Mouse (Mus musculus): ENCODE measurements around the gene Ap3b1. TPM values are rescaled to one million over a fixed set of nuclear protein-coding genes. Genes with fewer than 3 reads are reported as not detected.

Gene Ap3b1
- total and polyA plus RNA-seq, 3 experiments: 46.0 to 113 (median 60.7) TPM

- Histone ChIP-seq H3K4me2 (ENCODE audit: insufficient read depth, low read depth, poor library complexity, severe bottlenecking) (no peak overlapping the region), H3K79me2 (replicated peaks; ENCODE audit: control insufficient read depth, extremely low read depth, insufficient read depth, poor library complexity, severe bottlenecking) (no peaks in the 10 kb centered on the region), H3K4me1 (ENCODE audit: control insufficient read depth in 1 of 2, insufficient read depth in 2 of 2) (peaks cover 3 to 13% of the 10 kb centered on the region in 2 experiments; a peak in 3 of 4 replicates), H3K27ac (ENCODE audit: insufficient read depth, low read depth) (no peak overlapping the region), H3K4me3 (replicated peaks in 1 of 3; ENCODE audit: low read depth in 2 of 3, low read length in 2 of 3, poor library complexity in 1 of 3) (no peak overlapping the region), H3K27me3 (replicated peaks) (no peaks in the 10 kb centered on the region), H3K36me3 (replicated peaks in 1 of 2; ENCODE audit: control insufficient read depth in 1 of 2, insufficient read depth in 1 of 2, low read length in 1 of 2) (peaks cover 29 to 71% of the 10 kb centered on the region in 2 experiments), H3K9ac (ENCODE audit: insufficient read depth, low read depth) (no peak overlapping the region), H3K9me3 (replicated peaks; ENCODE audit: low read length) (no peaks in the 10 kb centered on the region)
- DNase-seq (ENCODE audit: extremely low read depth): no peak
- dilution Hi-C loops (cut with MboI; ENCODE audit: extremely low pct_ligation_motif_present, extremely low pct_unique_long_range_greater_than_20kb, low sequenced_read_pairs) (no loop called here), in situ Hi-C loops (cut with MboI; ENCODE audit: low pct_ligation_motif_present, low pct_unique_long_range_greater_than_20kb, low sequenced_read_pairs) (no loop called here)
- no peak for TF ChIP-seq MAZ (IDR thresholded peaks at IDR 0.05; ENCODE audit: low read depth, low read length)
- no peak for TF ChIP-seq CHD1 (IDR thresholded peaks at IDR 0.05; ENCODE audit: low read depth, low read length)
- TF ChIP-seq ETS1 (conservative IDR thresholded peaks at IDR 0.05; ENCODE audit: low read depth, low read length): no peak
- no peak for TF ChIP-seq ZMIZ1 (IDR thresholded peaks at IDR 0.05; ENCODE audit: low read depth, low read length)
- no peak for TF ChIP-seq BHLHE40 (IDR thresholded peaks at IDR 0.05; ENCODE audit: low read depth, low read length)
- no peak for TF ChIP-seq UBTF (IDR thresholded peaks at IDR 0.05; ENCODE audit: low read depth, low read length)
- TF ChIP-seq SMC3 (IDR thresholded peaks at IDR 0.05; ENCODE audit: low read depth, low read length): no peak
- no peak for TF ChIP-seq JUN (IDR thresholded peaks at IDR 0.05; ENCODE audit: insufficient read depth, low read depth, low read length)
- TF ChIP-seq NRF1 (IDR thresholded peaks at IDR 0.05; ENCODE audit: low read depth, low read length): no peak
- no peak for TF ChIP-seq MEF2A (IDR thresholded peaks at IDR 0.05; ENCODE audit: borderline replicate concordance, low read depth, low read length)
- no peak for TF ChIP-seq ZKSCAN1 (IDR thresholded peaks at IDR 0.05; ENCODE audit: borderline replicate concordance, low read depth, low read length)
- no peak for TF ChIP-seq PAX5 (IDR thresholded peaks at IDR 0.05; ENCODE audit: low read length)
- no peak for TF ChIP-seq ZC3H11A (IDR thresholded peaks at IDR 0.05; ENCODE audit: low read depth, low read length)
- TF ChIP-seq USF2 (conservative IDR thresholded peaks at IDR 0.05; ENCODE audit: low read depth, low read length): no peak
- no peak for TF ChIP-seq KAT2A (IDR thresholded peaks at IDR 0.05; ENCODE audit: insufficient replicate concordance, low read length)
- TF ChIP-seq CTCF (conservative IDR thresholded peaks at IDR 0.05 in 1 of 2, IDR thresholded peaks at IDR 0.05 in 1 of 2; ENCODE audit: low read depth in 2 of 2, low read length in 2 of 2): no peak
- no peak for TF ChIP-seq MAFK (IDR thresholded peaks at IDR 0.05; ENCODE audit: insufficient replicate concordance, low read length)
- no peak for TF ChIP-seq RCOR1 (conservative IDR thresholded peaks at IDR 0.05; ENCODE audit: low read depth, low read length)
- no peak for TF ChIP-seq TBP (conservative IDR thresholded peaks at IDR 0.05; ENCODE audit: low read depth, low read length)
Measured at GRCm38 (mm10) chr13:94447003-94447402, 88.2 kb downstream of the Ap3b1 start.

- DNase-seq (ENCODE audit: extremely low read depth): no peak
- Histone ChIP-seq H3K4me2 (ENCODE audit: insufficient read depth, low read depth, poor library complexity, severe bottlenecking) (no peak overlapping the region), H3K4me1 (ENCODE audit: control insufficient read depth in 1 of 2, insufficient read depth in 2 of 2) (no peaks in the 10 kb centered on the region), H3K79me2 (replicated peaks; ENCODE audit: control insufficient read depth, extremely low read depth, insufficient read depth, poor library complexity, severe bottlenecking) (no peaks in the 10 kb centered on the region), H3K9ac (ENCODE audit: insufficient read depth, low read depth) (no peak overlapping the region), H3K27ac (ENCODE audit: insufficient read depth, low read depth) (no peak overlapping the region), H3K9me3 (replicated peaks; ENCODE audit: low read length) (no peaks in the 10 kb centered on the region), H3K36me3 (replicated peaks in 1 of 2; ENCODE audit: control insufficient read depth in 1 of 2, insufficient read depth in 1 of 2, low read length in 1 of 2) (peaks cover 25 to 61% of the 10 kb centered on the region in 2 experiments), H3K27me3 (replicated peaks) (no peaks in the 10 kb centered on the region), H3K4me3 (replicated peaks in 1 of 3; ENCODE audit: low read depth in 2 of 3, low read length in 2 of 3, poor library complexity in 1 of 3) (no peak overlapping the region)
- dilution Hi-C loops (cut with MboI; ENCODE audit: extremely low pct_ligation_motif_present, extremely low pct_unique_long_range_greater_than_20kb, low sequenced_read_pairs): no loop called here
- TF ChIP-seq USF1 (IDR thresholded peaks at IDR 0.05; ENCODE audit: low read depth, low read length): no peak
- TF ChIP-seq ETS1 (conservative IDR thresholded peaks at IDR 0.05; ENCODE audit: low read depth, low read length): no peak
- no peak for TF ChIP-seq MEF2A (IDR thresholded peaks at IDR 0.05; ENCODE audit: borderline replicate concordance, low read depth, low read length)
- no peak for TF ChIP-seq ELF1 (IDR thresholded peaks at IDR 0.05; ENCODE audit: low read depth, low read length)
- TF ChIP-seq JUND (conservative IDR thresholded peaks at IDR 0.05; ENCODE audit: low read depth, low read length): no peak
- TF ChIP-seq SMC3 (IDR thresholded peaks at IDR 0.05; ENCODE audit: low read depth, low read length): no peak
- no peak for TF ChIP-seq MXI1 (IDR thresholded peaks at IDR 0.05; ENCODE audit: low read depth, low read length)
- TF ChIP-seq CHD1 (IDR thresholded peaks at IDR 0.05; ENCODE audit: low read depth, low read length): no peak
- in situ Hi-C loops (cut with MboI; ENCODE audit: low pct_ligation_motif_present, low pct_unique_long_range_greater_than_20kb, low sequenced_read_pairs): no loop called here
Measured at GRCm38 (mm10) chr13:94449593-94449992, 90.8 kb downstream of the Ap3b1 start.
